Mouse (Mus musculus): ENCODE data around the gene Erc2.

Erc2 gene

GRCm38 (mm10) chr14:28476746-28477145 is 854.5 kb downstream of the Erc2 start:
- no peak for DNase-seq (ENCODE audit: extremely low read depth, insufficient read length, low spot score)

GRCm38 (mm10) chr14:28480866-28481265 is 858.6 kb downstream of the Erc2 start:
- no peak for DNase-seq (ENCODE audit: extremely low read depth, insufficient read length, low spot score)

- DNase-seq (ENCODE audit: extremely low read depth, insufficient read length, low spot score), result no peak
Measured at GRCm38 (mm10) chr14:28493806-28494205, 871.6 kb downstream of the Erc2 start.

GRCm38 (mm10) chr14:28494273-28494672 is 872.0 kb downstream of the Erc2 start:
- DNase-seq (ENCODE audit: extremely low read depth, insufficient read length, low spot score), result no peak

GRCm38 (mm10) chr14:28501216-28501878 is 879.1 kb downstream of the Erc2 start:
- DNase-seq (ENCODE audit: extremely low read depth, insufficient read length, low spot score), result no peak

GRCm38 (mm10) chr14:28503276-28503675 is 881.0 kb downstream of the Erc2 start:
- no peak for DNase-seq (ENCODE audit: extremely low read depth, insufficient read length, low spot score)

GRCm38 (mm10) chr14:28504101-28505050 is 882.1 kb downstream of the Erc2 start, which contains the start of gene Wnt5a:
Gene Wnt5a (plus strand): TSS chr14:28504750.
- peak; percentile 76 for DNase-seq (ENCODE audit: extremely low read depth, insufficient read length, low spot score)

- peak; percentile 67 for DNase-seq (ENCODE audit: extremely low read depth, insufficient read length, low spot score)
Measured at GRCm38 (mm10) chr14:28505051-28505585, 882.9 kb downstream of the Erc2 start.

GRCm38 (mm10) chr14:28505586-28506375 is 883.6 kb downstream of the Erc2 start:
- peak; percentile 73 for DNase-seq (ENCODE audit: extremely low read depth, insufficient read length, low spot score)

- peak; percentile 77 for DNase-seq (ENCODE audit: extremely low read depth, insufficient read length, low spot score)
Measured at GRCm38 (mm10) chr14:28506376-28506831, 884.2 kb downstream of the Erc2 start.

- no peak for DNase-seq (ENCODE audit: extremely low read depth, insufficient read length, low spot score)
Measured at GRCm38 (mm10) chr14:28507011-28507410, 884.8 kb downstream of the Erc2 start.

GRCm38 (mm10) chr14:28507471-28507870 is 885.2 kb downstream of the Erc2 start:
- DNase-seq (ENCODE audit: extremely low read depth, insufficient read length, low spot score), result peak; percentile 73

GRCm38 (mm10) chr14:28508288-28509258 is 886.3 kb downstream of the Erc2 start:
- no peak for DNase-seq (ENCODE audit: extremely low read depth, insufficient read length, low spot score)

- no peak for DNase-seq (ENCODE audit: extremely low read depth, insufficient read length, low spot score)
Measured at GRCm38 (mm10) chr14:28509441-28510340, 887.5 kb downstream of the Erc2 start.

GRCm38 (mm10) chr14:28510341-28511028 is 888.3 kb downstream of the Erc2 start:
- no peak for DNase-seq (ENCODE audit: extremely low read depth, insufficient read length, low spot score)

- DNase-seq (ENCODE audit: extremely low read depth, insufficient read length, low spot score), result peak; percentile 19
Measured at GRCm38 (mm10) chr14:28511029-28511651, 888.9 kb downstream of the Erc2 start.
